Mouse (Mus musculus) hindbrain, embryonic 11.5 days (tissue): ENCODE measurements around the gene Gm36028. TPM values are rescaled to one million over a fixed set of nuclear protein-coding genes. Genes with fewer than 3 reads are reported as not detected.

Experiments
- ATAC-seq: fragments of 200-750 bp; cut with Nextera tagmentation; 2 replicates; pipeline ENCODE4 v1.8.0; 2017; ENCODE audit warnings: mild to moderate bottlenecking, moderate TSS enrichment, moderate library complexity; ENCODE audit not compliant: low FRiP score
- DNase-seq: peaks from one replicate; pipeline ENCODE4 v3.0.0-alpha.2; 2015; ENCODE audit warnings: low spot score
- H3K27ac ChIP-seq: fragments of 300-500 bp; sonication (generic); 2 replicates; pipeline ENCODE4 v1.5.1; 2014; ENCODE audit warnings: mild to moderate bottlenecking, low read depth, low read length
- H3K27me3 ChIP-seq: fragments of 300-500 bp; sonication (generic); 2 replicates; pipeline ENCODE4 v1.6.1; 2014; ENCODE audit warnings: mild to moderate bottlenecking, low read length, moderate library complexity, mixed read lengths; ENCODE audit not compliant: control insufficient read depth, insufficient read depth
- H3K36me3 ChIP-seq: fragments of 300-500 bp; sonication (generic); 2 replicates; pipeline ENCODE4 v1.6.1; 2014; ENCODE audit warnings: mild to moderate bottlenecking, low read length, moderate library complexity, mixed read lengths; ENCODE audit not compliant: control insufficient read depth, insufficient read depth
- H3K4me1 ChIP-seq: fragments of 300-500 bp; sonication (generic); replicated peaks from 2 replicates; pipeline ENCODE4 v1.6.1; 2014; ENCODE audit warnings: low read length, mixed read lengths; ENCODE audit not compliant: control insufficient read depth, insufficient read depth
- H3K4me2 ChIP-seq: fragments of 300-500 bp; sonication (generic); replicated peaks from 2 replicates; pipeline ENCODE4 v1.6.1; 2014; ENCODE audit warnings: mild to moderate bottlenecking, low read depth, low read length
- H3K4me3 ChIP-seq: fragments of 300-500 bp; sonication (generic); 2 replicates; pipeline ENCODE4 v1.5.1; 2014; ENCODE audit warnings: low read depth, low read length
- H3K9ac ChIP-seq: fragments of 300-500 bp; sonication (generic); 2 replicates; pipeline ENCODE4 v1.6.1; 2014; ENCODE audit warnings: low read depth, low read length
- H3K9me3 ChIP-seq: fragments of 300-500 bp; sonication (generic); 2 replicates; pipeline ENCODE4 v1.6.1; 2016; ENCODE audit warnings: low read length; ENCODE audit not compliant: control insufficient read depth
- WGBS: fragments of 180-500 bp; shearing (Covaris S2); extraction: QIAGEN DNeasy Blood & Tissue Kit; methylation state at CpG from one replicate; pipeline ENCODE4 v1.1.7; 2014; 5-methylcytosine and 5-hydroxymethylcytosine counted together
- polyA plus RNA-seq: library from polyadenylated mRNA; unstranded; fragments of >200 nt; fragmentation: Nextera tagmentation; extraction: Ambion mirVana; gene quantifications from 2 replicates; pipeline ENCODE4 v1.2.1, GENCODE M21; 2014

Gene Gm36028
- polyA plus RNA-seq, 1 experiment from 2014 or later = 0.26 TPM

GRCm38 (mm10) chr16:37831041-37831440 lies 29.9 kb downstream of the Gm36028 start:
- no peak overlapping the region for H3K4me2 ChIP-seq
- peaks cover 8% of the 10 kb centered on the region; the same call in 1 of the 2 replicates for H3K36me3 ChIP-seq
- H3K27ac ChIP-seq = no peak overlapping the region
- no peak for ATAC-seq
- H3K9ac ChIP-seq = no peak overlapping the region
- no peaks in the 10 kb centered on the region for H3K27me3 ChIP-seq
- no peak overlapping the region for H3K4me3 ChIP-seq
- 84% methylated on average over 7 of the region's 7 CpGs for WGBS
- no peak for DNase-seq
- no peaks in the 10 kb centered on the region for H3K9me3 ChIP-seq
- no peaks in the 10 kb centered on the region for H3K4me1 ChIP-seq

- no peak overlapping the region for H3K4me2 ChIP-seq
- no peaks in the 10 kb centered on the region for H3K9me3 ChIP-seq
- DNase-seq (no peak), ATAC-seq (no peak)
- no peak overlapping the region for H3K9ac ChIP-seq
- H3K36me3 ChIP-seq = peaks cover 10% of the 10 kb centered on the region; the same call in 1 of the 2 replicates
- no peaks in the 10 kb centered on the region for H3K27me3 ChIP-seq
- H3K4me1 ChIP-seq = no peaks in the 10 kb centered on the region
- no peak overlapping the region for H3K27ac ChIP-seq
- WGBS = 94% methylated on average over 3 of the region's 3 CpGs
- H3K4me3 ChIP-seq = no peak overlapping the region
These were observed 34.7 kb downstream of the Gm36028 start for GRCm38 (mm10) chr16:37826286-37826685.

GRCm38 (mm10) chr16:37824778-37825505 lies 36.0 kb downstream of the Gm36028 start:
- ATAC-seq (no peak), DNase-seq (no peak)
- WGBS = 95% methylated on average over 12 of the region's 12 CpGs
- no peak overlapping the region for H3K27ac ChIP-seq
- no peaks in the 10 kb centered on the region for H3K4me1 ChIP-seq
- H3K27me3 ChIP-seq = no peaks in the 10 kb centered on the region
- H3K9me3 ChIP-seq = no peaks in the 10 kb centered on the region
- H3K36me3 ChIP-seq = peaks cover 10% of the 10 kb centered on the region; the same call in 1 of the 2 replicates
- H3K4me2 ChIP-seq = no peak overlapping the region
- no peak overlapping the region for H3K9ac ChIP-seq
- H3K4me3 ChIP-seq = no peak overlapping the region

GRCm38 (mm10) chr16:37823949-37824348 lies 37.0 kb downstream of the Gm36028 start:
- DNase-seq (no peak), ATAC-seq (no peak)
- no peak overlapping the region for H3K4me2 ChIP-seq
- no peak overlapping the region for H3K4me3 ChIP-seq
- 93% methylated on average over 5 of the region's 5 CpGs for WGBS
- no peak overlapping the region for H3K27ac ChIP-seq
- no peak overlapping the region for H3K9ac ChIP-seq
- H3K4me1 ChIP-seq = no peaks in the 10 kb centered on the region
- H3K9me3 ChIP-seq = no peaks in the 10 kb centered on the region
- no peaks in the 10 kb centered on the region for H3K27me3 ChIP-seq
- peaks cover 10% of the 10 kb centered on the region; the same call in 1 of the 2 replicates for H3K36me3 ChIP-seq

GRCm38 (mm10) chr16:37817986-37818385 lies 43.0 kb downstream of the Gm36028 start:
- ATAC-seq (no peak), DNase-seq (no peak)
- 96% methylated on average over 4 of the region's 4 CpGs for WGBS
- Histone ChIP-seq H3K27ac (no peak overlapping the region), H3K9me3 (no peaks in the 10 kb centered on the region), H3K4me1 (no peaks in the 10 kb centered on the region), H3K36me3 (0 out of 2 replicates have a peak, but pooled peaks cover 1% of the 10 kb centered on the region), H3K9ac (no peak overlapping the region), H3K4me3 (no peak overlapping the region), H3K27me3 (no peaks in the 10 kb centered on the region), H3K4me2 (no peak overlapping the region)

- peak; percentile 94 for ATAC-seq
- Histone ChIP-seq H3K27ac (peak overlapping the region; percentile 60), H3K9me3 (no peaks in the 10 kb centered on the region), H3K27me3 (no peaks in the 10 kb centered on the region), H3K9ac (no peak overlapping the region), H3K4me1 (no peaks in the 10 kb centered on the region; the same call in 1 of the 2 replicates), H3K4me3 (no peak overlapping the region), H3K4me2 (no peak overlapping the region), H3K36me3 (no peaks in the 10 kb centered on the region)
- peak; percentile 77 for DNase-seq
- WGBS = 32% methylated on average over 4 of the region's 7 CpGs
These were observed 46.5 kb downstream of the Gm36028 start for GRCm38 (mm10) chr16:37814383-37814971.

GRCm38 (mm10) chr16:37813691-37814382 lies 47.1 kb downstream of the Gm36028 start:
- Histone ChIP-seq H3K9ac (no peak overlapping the region), H3K27me3 (no peaks in the 10 kb centered on the region), H3K36me3 (no peaks in the 10 kb centered on the region), H3K4me1 (peaks cover 1% of the 10 kb centered on the region; the same call in 1 of the 2 replicates), H3K27ac (peak overlapping the region; percentile 65), H3K4me2 (no peak overlapping the region; the same call in 1 of the 2 replicates), H3K4me3 (no peak overlapping the region), H3K9me3 (no peaks in the 10 kb centered on the region)
- 49% methylated on average over 5 of the region's 5 CpGs for WGBS
- ATAC-seq (peak; percentile 25), DNase-seq (no peak)

- no peaks in the 10 kb centered on the region for H3K27me3 ChIP-seq
- H3K9ac ChIP-seq = no peak overlapping the region
- no peak overlapping the region for H3K27ac ChIP-seq
- no peaks in the 10 kb centered on the region for H3K9me3 ChIP-seq
- H3K36me3 ChIP-seq = no peaks in the 10 kb centered on the region
- H3K4me1 ChIP-seq = peaks cover 2% of the 10 kb centered on the region; the same call in 1 of the 2 replicates
- H3K4me2 ChIP-seq = no peak overlapping the region
- ATAC-seq (peak; percentile 26; the same call in 1 of the 2 replicates), DNase-seq (no peak)
- 66% methylated on average over 9 of the region's 9 CpGs for WGBS
- H3K4me3 ChIP-seq = no peak overlapping the region
These were observed 48.5 kb downstream of the Gm36028 start for GRCm38 (mm10) chr16:37812474-37812886.
